Mouse (Mus musculus) G1E (cell line): Measurements from ENCODE around the gene Wdr95.

ENCODE experiments used
- CTCF ChIP-seq: IDR thresholded peaks from 2 replicates; pipeline ENCODE4 v1.5.1; 2012; ENCODE audit warnings: low read depth, low read length, inconsistent platforms, mixed read lengths
- GATA1 ChIP-seq: IDR thresholded peaks from 2 replicates; pipeline ENCODE4 v1.6.1; 2012; ENCODE audit warnings: borderline replicate concordance, low read length, inconsistent platforms, mixed read lengths
- GATA2 ChIP-seq: IDR thresholded peaks from 2 replicates; pipeline ENCODE4 v1.6.1; 2012; ENCODE audit warnings: low read depth, low read length, inconsistent platforms, borderline replicate concordance
- POLR2AphosphoS5 ChIP-seq: IDR thresholded peaks from 2 replicates; pipeline ENCODE4 v1.6.1; 2012; ENCODE audit warnings: low read depth, low read length, inconsistent platforms; ENCODE audit not compliant: insufficient replicate concordance

DNA sequence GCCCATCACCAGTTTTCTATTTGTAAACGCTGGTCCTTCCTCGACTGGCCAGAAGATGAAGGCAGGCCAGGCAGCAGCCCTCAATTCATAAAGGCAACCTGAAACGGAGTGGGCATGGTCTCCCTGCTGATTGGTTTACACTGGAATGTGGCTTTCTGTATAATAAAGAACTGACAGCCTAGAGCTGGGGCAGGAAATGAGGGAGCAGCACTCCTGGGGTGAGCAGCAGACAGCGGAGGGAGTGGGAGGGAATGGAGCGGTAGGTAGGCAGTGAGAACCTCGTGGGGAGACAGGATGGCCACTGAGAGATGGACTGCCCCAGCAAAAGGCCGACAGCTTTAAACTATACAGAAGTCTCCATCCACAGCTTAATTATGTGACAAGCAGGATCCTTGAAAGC lies 93.7 kb downstream of the Wdr95 start:
- TF ChIP-seq CTCF (no peak), GATA1 (no peak), GATA2 (no peak), POLR2AphosphoS5 (no peak)
